Mouse (Mus musculus) ES-Bruce4 (cell line): Measurements from ENCODE around the gene Eif4enif1.

Experiments used
- CTCF ChIP-seq: IDR thresholded peaks from one replicate; pipeline ENCODE4 v1.8.1; 2011; ENCODE audit warnings: low read depth, low read length
- EP300 ChIP-seq: IDR thresholded peaks from 2 replicates; pipeline ENCODE4 v1.6.1; 2011; ENCODE audit warnings: low read depth, low read length; ENCODE audit not compliant: insufficient read depth
- POLR2A ChIP-seq: IDR thresholded peaks from one replicate; pipeline ENCODE4 v1.8.1; 2011; ENCODE audit warnings: low read length; ENCODE audit not compliant: insufficient read depth

GRCm38 (mm10) chr11:3193363-3193762 is 8.8 kb upstream of the Eif4enif1 start, which contains the start of gene Sfi1:
- TF ChIP-seq POLR2A (no peak), EP300 (no peak), CTCF (no peak)
